Mouse (Mus musculus): ENCODE measurements around the gene Hspb8. TPM values are rescaled to one million over a fixed set of nuclear protein-coding genes. Genes with fewer than 3 reads are reported as not detected.

The Hspb8 gene
- polyA plus RNA-seq (2015; fragmentation: Nextera tagmentation; extraction: Ambion mirVana) = 27.1 and 38.1 TPM in 2 replicates

- peak within 1 kb of the TSS; percentile 41 for H3K4me3 ChIP-seq
- H3K36me3 ChIP-seq = no peaks in the 10 kb centered on the region
- ATAC-seq (ENCODE audit: insufficient number of reproducible peaks, low FRiP score, low TSS enrichment, low read depth) = peak; percentile 66
- peak within 1 kb of the TSS; percentile 73 for H3K4me2 ChIP-seq
- H3K9me3 ChIP-seq = no peaks in the 10 kb centered on the region
- H3K27ac ChIP-seq = peak within 1 kb of the TSS; percentile 83
- peaks cover 59% of the 10 kb centered on the region for H3K4me1 ChIP-seq
- peak within 1 kb of the TSS; percentile 46 for H3K9ac ChIP-seq
- 0% methylated on average over 20 of the region's 20 CpGs for WGBS
- H3K27me3 ChIP-seq = no peaks in the 10 kb centered on the region
Observed at GRCm38 (mm10) chr5:116422699-116423201, at the start of gene Hspb8. Gene Hspb8 (minus strand): TSS chr5:116422864.

GRCm38 (mm10) chr5:116461354-116462042 is 38.8 kb upstream of the Hspb8 start:
- Histone ChIP-seq H3K27ac (no peak overlapping the region), H3K27me3 (no peaks in the 10 kb centered on the region), H3K4me2 (no peak overlapping the region), H3K36me3 (no peaks in the 10 kb centered on the region), H3K9ac (no peak overlapping the region), H3K9me3 (no peaks in the 10 kb centered on the region; the same call in 1 of the 2 replicates), H3K4me1 (peaks cover 13% of the 10 kb centered on the region; the same call in 1 of the 2 replicates), H3K4me3 (no peak overlapping the region)
- ATAC-seq (ENCODE audit: insufficient number of reproducible peaks, low FRiP score, low TSS enrichment, low read depth) = no peak
- 32% methylated on average over 11 of the region's 11 CpGs for WGBS

- Histone ChIP-seq H3K36me3 (no peaks in the 10 kb centered on the region), H3K4me3 (no peak overlapping the region), H3K27me3 (no peaks in the 10 kb centered on the region), H3K4me1 (peaks cover 13% of the 10 kb centered on the region; the same call in 1 of the 2 replicates), H3K9ac (no peak overlapping the region), H3K4me2 (no peak overlapping the region), H3K9me3 (no peaks in the 10 kb centered on the region), H3K27ac (no peak overlapping the region)
- 77% methylated on average over 2 of the region's 2 CpGs for WGBS
- ATAC-seq (ENCODE audit: insufficient number of reproducible peaks, low FRiP score, low TSS enrichment, low read depth) = no peak
Observed at GRCm38 (mm10) chr5:116459970-116460369, 37.3 kb upstream of the Hspb8 start.

DNA sequence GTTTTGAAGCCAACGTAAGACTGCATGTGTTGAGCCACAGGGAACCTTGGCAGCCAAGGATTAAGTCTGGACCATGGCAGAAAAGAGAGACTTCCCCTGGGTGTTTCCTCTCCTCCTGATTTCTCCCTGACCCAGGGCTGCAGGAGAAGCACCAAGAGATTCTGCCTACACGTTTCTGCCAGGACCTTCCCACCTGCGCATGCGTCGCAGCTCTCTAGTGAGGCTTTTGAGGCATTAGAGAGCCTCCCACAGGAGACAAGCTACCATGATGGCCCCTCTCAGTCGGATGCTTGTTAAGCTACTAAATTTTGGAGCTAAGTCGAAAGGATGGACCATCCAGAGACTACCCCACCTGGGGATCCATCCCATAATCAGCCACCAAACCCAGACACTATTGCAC is 35.1 kb upstream of the Hspb8 start:
- no peak overlapping the region for H3K9ac ChIP-seq
- H3K27me3 ChIP-seq = no peaks in the 10 kb centered on the region
- WGBS = 76% methylated on average over 7 of the region's 7 CpGs
- ATAC-seq (ENCODE audit: insufficient number of reproducible peaks, low FRiP score, low TSS enrichment, low read depth) = no peak
- no peak overlapping the region for H3K27ac ChIP-seq
- H3K4me2 ChIP-seq = no peak overlapping the region
- no peaks in the 10 kb centered on the region for H3K9me3 ChIP-seq
- H3K4me3 ChIP-seq = no peak overlapping the region
- peaks cover 17% of the 10 kb centered on the region; the same call in 1 of the 2 replicates for H3K4me1 ChIP-seq
- no peaks in the 10 kb centered on the region for H3K36me3 ChIP-seq

- H3K27ac ChIP-seq = no peak overlapping the region
- no peak overlapping the region for H3K4me2 ChIP-seq
- H3K27me3 ChIP-seq = no peaks in the 10 kb centered on the region
- no peak for ATAC-seq (ENCODE audit: insufficient number of reproducible peaks, low FRiP score, low TSS enrichment, low read depth)
- H3K4me3 ChIP-seq = no peak overlapping the region
- H3K36me3 ChIP-seq = no peaks in the 10 kb centered on the region
- H3K9ac ChIP-seq = no peak overlapping the region
- peaks cover 17% of the 10 kb centered on the region; the same call in 1 of the 2 replicates for H3K4me1 ChIP-seq
- no peaks in the 10 kb centered on the region for H3K9me3 ChIP-seq
- WGBS = 30% methylated on average over 10 of the region's 10 CpGs
Observed at GRCm38 (mm10) chr5:116456796-116457515, 34.3 kb upstream of the Hspb8 start.

DNA sequence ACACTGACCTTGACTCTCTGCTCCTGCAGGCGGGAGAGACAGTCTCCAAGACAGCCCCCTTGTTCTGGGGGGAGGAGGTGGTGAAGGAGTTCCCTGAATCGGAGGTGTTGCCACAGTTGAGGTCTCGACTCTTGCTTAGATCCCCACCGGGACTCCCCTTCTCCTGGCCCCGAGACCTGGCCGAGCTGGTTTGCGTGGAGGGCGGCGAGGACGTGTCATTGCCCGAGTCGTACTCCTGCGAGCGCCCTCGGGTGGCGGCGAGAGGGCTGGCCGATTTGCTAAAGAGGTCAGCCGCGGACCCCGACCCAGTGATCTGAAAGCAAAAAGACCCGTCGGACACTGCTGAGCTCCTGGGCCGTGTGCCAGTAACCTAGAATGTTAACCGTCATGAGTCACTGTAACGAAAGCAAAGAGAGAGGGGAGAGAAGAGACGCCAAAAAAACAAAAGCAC is 30.8 kb upstream of the Hspb8 start:
- H3K27ac ChIP-seq = no peak overlapping the region
- peak overlapping the region; percentile 26; the same call in 1 of the 2 replicates for H3K9ac ChIP-seq
- H3K27me3 ChIP-seq = no peaks in the 10 kb centered on the region
- H3K4me2 ChIP-seq = peak overlapping the region; percentile 64
- peak overlapping the region; percentile 36 for H3K4me3 ChIP-seq
- 6% methylated on average over 27 of the region's 27 CpGs for WGBS
- H3K36me3 ChIP-seq = no peaks in the 10 kb centered on the region
- ATAC-seq (ENCODE audit: insufficient number of reproducible peaks, low FRiP score, low TSS enrichment, low read depth) = no peak
- peaks cover 11% of the 10 kb centered on the region; the same call in 1 of the 2 replicates for H3K4me1 ChIP-seq
- no peaks in the 10 kb centered on the region for H3K9me3 ChIP-seq

DNA sequence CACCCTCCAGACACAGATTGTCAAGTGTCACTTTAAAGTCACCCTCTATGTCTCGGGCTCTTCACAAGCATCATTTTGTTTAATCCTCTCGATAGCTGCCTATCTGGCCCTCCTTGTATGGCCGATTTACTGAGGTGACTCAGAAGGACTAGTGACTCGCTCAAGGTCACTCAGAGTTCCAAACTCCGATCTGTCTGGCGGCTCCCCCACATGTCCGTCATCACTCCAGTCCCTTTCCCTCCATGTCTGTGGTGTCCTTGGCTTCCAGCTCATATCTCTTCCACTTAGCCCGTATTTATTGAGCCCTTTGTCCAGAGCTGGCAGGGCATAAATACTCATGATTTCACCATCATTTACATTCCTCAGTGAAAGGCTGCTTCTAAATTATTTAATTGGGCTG is 28.2 kb upstream of the Hspb8 start:
- no peaks in the 10 kb centered on the region for H3K27me3 ChIP-seq
- H3K27ac ChIP-seq = no peak overlapping the region
- no peaks in the 10 kb centered on the region for H3K36me3 ChIP-seq
- no peak overlapping the region for H3K4me3 ChIP-seq
- H3K4me2 ChIP-seq = no peak overlapping the region
- ATAC-seq (ENCODE audit: insufficient number of reproducible peaks, low FRiP score, low TSS enrichment, low read depth) = no peak
- H3K9me3 ChIP-seq = no peaks in the 10 kb centered on the region
- 86% methylated on average over 8 of the region's 8 CpGs for WGBS
- H3K4me1 ChIP-seq = peaks cover 22% of the 10 kb centered on the region
- no peak overlapping the region for H3K9ac ChIP-seq

DNA sequence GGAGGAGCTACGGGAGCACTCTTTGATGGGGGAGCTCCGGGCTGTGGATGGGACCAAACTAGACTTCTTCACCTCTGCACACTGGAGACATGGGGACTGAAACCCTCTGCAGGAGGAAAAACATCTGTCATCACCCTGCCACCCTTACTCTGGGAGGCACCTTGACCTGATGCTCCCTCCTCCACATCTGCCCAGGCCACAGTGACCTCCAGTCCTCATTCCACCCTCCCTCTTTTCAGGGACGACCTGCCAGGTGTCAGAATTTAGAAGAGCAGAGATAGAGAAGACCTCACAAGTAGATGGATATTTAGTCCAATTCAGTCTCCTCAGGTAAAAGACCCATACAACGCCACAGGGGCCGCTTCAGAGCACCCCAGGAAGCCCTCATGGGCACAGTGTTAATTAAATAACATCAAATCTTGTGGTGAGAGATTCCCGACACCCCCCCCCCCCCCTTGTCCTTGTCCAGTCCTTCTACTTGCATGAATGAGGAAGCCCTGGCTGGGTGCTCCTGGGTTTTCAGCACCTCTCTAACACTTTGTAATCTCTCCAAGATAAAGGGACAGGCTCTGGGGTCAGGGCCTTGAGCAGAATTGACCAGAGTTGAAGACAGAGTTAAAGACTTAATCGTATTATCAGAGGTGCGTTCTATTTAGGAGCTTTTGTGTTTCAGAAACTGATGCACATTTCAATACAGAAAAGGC is 27.0 kb upstream of the Hspb8 start:
- ATAC-seq (ENCODE audit: insufficient number of reproducible peaks, low FRiP score, low TSS enrichment, low read depth) = no peak
- H3K9me3 ChIP-seq = no peaks in the 10 kb centered on the region
- H3K36me3 ChIP-seq = no peaks in the 10 kb centered on the region
- 58% methylated on average over 8 of the region's 8 CpGs for WGBS
- peaks cover 23% of the 10 kb centered on the region for H3K4me1 ChIP-seq
- no peak overlapping the region for H3K4me2 ChIP-seq
- H3K9ac ChIP-seq = no peak overlapping the region
- H3K27ac ChIP-seq = no peak overlapping the region
- H3K27me3 ChIP-seq = peaks cover under 1% of the 10 kb centered on the region; the same call in 1 of the 2 replicates
- H3K4me3 ChIP-seq = no peak overlapping the region

DNA sequence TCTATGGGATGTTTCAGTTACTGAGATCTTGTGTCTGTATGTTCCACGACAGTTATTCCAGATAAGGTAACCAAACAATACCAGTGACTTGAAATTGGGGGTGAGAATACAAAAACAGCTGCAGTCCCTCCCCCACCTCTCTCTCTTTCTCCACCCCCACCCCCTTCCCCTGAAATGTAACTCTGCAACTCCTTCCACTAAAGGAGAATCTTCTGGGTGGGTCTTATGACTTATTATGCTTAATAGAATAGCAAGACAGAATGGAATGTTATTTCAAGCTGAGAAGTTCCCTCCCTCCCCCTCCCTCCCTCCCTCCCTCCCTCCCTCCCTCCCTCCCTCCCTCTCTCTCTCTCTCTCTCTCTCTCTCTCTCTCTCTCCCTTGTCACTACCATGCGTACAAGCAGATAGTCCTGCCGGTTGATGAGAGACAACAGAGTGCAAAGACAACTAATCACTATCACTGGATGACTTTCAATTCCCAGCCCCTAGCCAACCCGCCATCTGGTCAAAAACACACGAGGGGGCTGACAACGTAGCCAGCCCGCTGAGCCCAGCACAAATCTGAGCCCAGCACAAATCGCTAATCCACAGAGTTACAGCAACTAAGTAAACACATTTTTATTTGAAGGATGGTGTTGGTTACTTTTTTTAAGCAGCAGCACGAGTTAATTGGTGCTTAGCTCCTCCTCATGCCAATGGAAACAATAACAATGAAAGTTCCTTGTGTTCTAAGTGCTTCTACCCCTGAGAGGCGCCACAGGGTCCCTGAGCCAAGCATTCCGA is 25.9 kb upstream of the Hspb8 start:
- no peak for ATAC-seq (ENCODE audit: insufficient number of reproducible peaks, low FRiP score, low TSS enrichment, low read depth)
- Histone ChIP-seq H3K4me2 (peak overlapping the region; percentile 31), H3K4me3 (peak overlapping the region; percentile 10; the same call in 1 of the 2 replicates)

GRCm38 (mm10) chr5:116447821-116448350 is 25.2 kb upstream of the Hspb8 start:
- Histone ChIP-seq H3K27ac (no peak overlapping the region), H3K9me3 (no peaks in the 10 kb centered on the region), H3K4me1 (peaks cover 18% of the 10 kb centered on the region), H3K27me3 (peaks cover 9% of the 10 kb centered on the region; the same call in 1 of the 2 replicates), H3K4me2 (0 out of 2 replicates have a peak overlapping the region, but pooled peaks have one; percentile 8), H3K9ac (no peak overlapping the region), H3K4me3 (no peak overlapping the region), H3K36me3 (no peaks in the 10 kb centered on the region)
- 47% methylated on average over 11 of the region's 11 CpGs for WGBS
- ATAC-seq (ENCODE audit: insufficient number of reproducible peaks, low FRiP score, low TSS enrichment, low read depth) = no peak

More for the DNA sequence above, 25.9 kb upstream of the Hspb8 start:
- H3K9me3 ChIP-seq = no peaks in the 10 kb centered on the region
- H3K27ac ChIP-seq = no peak overlapping the region
- no peaks in the 10 kb centered on the region for H3K36me3 ChIP-seq
- WGBS = 3% methylated on average over 11 of the region's 11 CpGs
- peaks cover 23% of the 10 kb centered on the region for H3K4me1 ChIP-seq
- H3K9ac ChIP-seq = no peak overlapping the region
- H3K27me3 ChIP-seq = peaks cover 7% of the 10 kb centered on the region; the same call in 1 of the 2 replicates

DNA sequence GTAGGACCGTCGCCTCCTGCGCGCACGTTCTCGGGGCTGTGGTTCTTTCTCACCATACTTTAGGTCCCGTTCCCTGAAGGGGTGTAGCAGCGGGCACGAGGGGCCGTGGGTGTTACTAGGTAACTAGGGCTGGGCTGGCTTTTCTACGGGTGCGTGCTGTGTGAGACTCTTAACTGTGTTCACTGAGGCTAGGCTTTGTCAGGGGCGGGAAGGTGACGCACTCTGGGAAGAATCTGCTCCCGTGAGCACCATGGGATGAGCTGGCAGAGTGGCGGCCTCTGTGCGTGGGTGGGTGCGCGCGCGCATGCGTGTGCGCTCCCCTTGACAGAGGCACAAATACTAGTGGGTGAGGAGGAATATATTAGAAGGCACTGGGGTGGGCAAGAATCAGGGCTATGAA is 23.9 kb upstream of the Hspb8 start:
- Histone ChIP-seq H3K9ac (no peak overlapping the region), H3K4me3 (no peak overlapping the region), H3K27ac (no peak overlapping the region), H3K36me3 (no peaks in the 10 kb centered on the region), H3K4me1 (peaks cover 18% of the 10 kb centered on the region), H3K9me3 (no peaks in the 10 kb centered on the region), H3K4me2 (no peak overlapping the region), H3K27me3 (peaks cover 9% of the 10 kb centered on the region; the same call in 1 of the 2 replicates)
- ATAC-seq (ENCODE audit: insufficient number of reproducible peaks, low FRiP score, low TSS enrichment, low read depth) = no peak
- 58% methylated on average over 23 of the region's 23 CpGs for whole genome bisulfite sequencing
